Mouse (Mus musculus) liver, embryonic 14 days (tissue): ENCODE data around the gene Slitrk2. TPM values are rescaled to one million over a fixed set of nuclear protein-coding genes. Genes with fewer than 3 reads are reported as not detected.

Experiments
- polyA plus RNA-seq: library from polyadenylated mRNA; depleted of rRNA; stranded (reverse); fragments of >200 nt; gene quantifications from 2 replicates; pipeline ENCODE4 v1.2.3, GENCODE M21; 2012; rRNA removed

Gene Slitrk2
- polyA plus RNA-seq, result under 0.01 and 0.01 TPM in 2 replicates

GRCm38 (mm10) chrX:66648911-66649620 is at the start of gene Slitrk2:
Gene Slitrk2, plus strand, starts transcription at chrX:66649318.

